Mouse (Mus musculus) urinary bladder, postnatal 25 days (tissue): ENCODE measurements around the gene Mmp28.

Experiments used
- DNase-seq: peaks from one replicate; pipeline ENCODE4 v3.0.0; 2022; ENCODE audit warnings: low spot score

Gene Mmp28

GRCm38 (mm10) chr11:83462711-83463244 lies at the start of gene Mmp28:
Gene Mmp28, minus strand, starts transcription at chr11:83463071.
- DNase-seq: peak; percentile 66

- DNase-seq: no peak
Measured at GRCm38 (mm10) chr11:83509521-83509920, 46.6 kb upstream of the Mmp28 start.

GRCm38 (mm10) chr11:83504308-83504707 lies 41.4 kb upstream of the Mmp28 start:
- no peak for DNase-seq

- no peak for DNase-seq
Measured at GRCm38 (mm10) chr11:83495571-83495970, 32.7 kb upstream of the Mmp28 start.

GRCm38 (mm10) chr11:83491488-83491887 lies 28.6 kb upstream of the Mmp28 start:
- DNase-seq: no peak

- no peak for DNase-seq
Measured at GRCm38 (mm10) chr11:83473235-83474016, 10.6 kb upstream of the Mmp28 start.

- peak; percentile 97 for DNase-seq
Measured at GRCm38 (mm10) chr11:83472324-83473234, 9.7 kb upstream of the Mmp28 start, which contains the start of gene Taf15. Gene Taf15, plus strand, starts transcription at chr11:83473086.

- no peak for DNase-seq
Measured at GRCm38 (mm10) chr11:83471766-83472165, 8.9 kb upstream of the Mmp28 start.

GRCm38 (mm10) chr11:83468765-83469164 lies 5.9 kb upstream of the Mmp28 start:
- no peak for DNase-seq

- no peak for DNase-seq
Measured at GRCm38 (mm10) chr11:83467120-83467652, 4.3 kb upstream of the Mmp28 start.

- DNase-seq: no peak
Measured at GRCm38 (mm10) chr11:83465976-83466375, 3.1 kb upstream of the Mmp28 start.

GRCm38 (mm10) chr11:83461462-83462027 lies 1.3 kb downstream of the Mmp28 start:
- DNase-seq: no peak

- DNase-seq: no peak
Measured at GRCm38 (mm10) chr11:83457912-83458601, 4.8 kb downstream of the Mmp28 start.

GRCm38 (mm10) chr11:83457257-83457656 lies 5.6 kb downstream of the Mmp28 start:
- DNase-seq: no peak

GRCm38 (mm10) chr11:83455608-83456007 lies 7.3 kb downstream of the Mmp28 start:
- DNase-seq: no peak

- no peak for DNase-seq
Measured at GRCm38 (mm10) chr11:83454548-83454947, 8.3 kb downstream of the Mmp28 start.

- no peak for DNase-seq
Measured at GRCm38 (mm10) chr11:83451281-83451680, 11.6 kb downstream of the Mmp28 start.

GRCm38 (mm10) chr11:83450550-83450949 lies 12.3 kb downstream of the Mmp28 start:
- DNase-seq: no peak

- no peak for DNase-seq
Measured at GRCm38 (mm10) chr11:83449298-83449697, 13.6 kb downstream of the Mmp28 start.

- DNase-seq: peak; percentile 41
Measured at GRCm38 (mm10) chr11:83448927-83449236, 14.0 kb downstream of the Mmp28 start.
